Mouse (Mus musculus) c-Kit-positive CD71-positive TER-119-negative erythroid progenitor cells, embryonic 14.5 days (primary cell): Measurements from ENCODE around the gene Cpa2.

Experiments
- DNase-seq: peaks from one replicate; pipeline ENCODE4 v3.0.0-alpha.2; 2013; ENCODE audit warnings: low read depth

The Cpa2 gene

GRCm38 (mm10) chr6:30576477-30577203, 35.3 kb downstream of the Cpa2 start:
- no peak for DNase-seq

- no peak for DNase-seq
These were observed 38.8 kb downstream of the Cpa2 start for GRCm38 (mm10) chr6:30579961-30580840.

- DNase-seq, result no peak
These were observed 39.4 kb downstream of the Cpa2 start for GRCm38 (mm10) chr6:30580841-30581176.

- DNase-seq, result no peak
These were observed 45.6 kb downstream of the Cpa2 start for GRCm38 (mm10) chr6:30586886-30587442.

GRCm38 (mm10) chr6:30589819-30590218, 48.4 kb downstream of the Cpa2 start:
- DNase-seq, result no peak

GRCm38 (mm10) chr6:30591851-30592404, 50.5 kb downstream of the Cpa2 start:
- DNase-seq, result no peak

GRCm38 (mm10) chr6:30592417-30592974, 51.1 kb downstream of the Cpa2 start:
- no peak for DNase-seq

GRCm38 (mm10) chr6:30594364-30594763, 53.0 kb downstream of the Cpa2 start:
- no peak for DNase-seq

GRCm38 (mm10) chr6:30596230-30596898, 55.0 kb downstream of the Cpa2 start:
- no peak for DNase-seq

- DNase-seq, result no peak
These were observed 58.7 kb downstream of the Cpa2 start for GRCm38 (mm10) chr6:30600033-30600432.

GRCm38 (mm10) chr6:30600995-30601394, 59.6 kb downstream of the Cpa2 start:
- no peak for DNase-seq

- no peak for DNase-seq
These were observed 63.0 kb downstream of the Cpa2 start for GRCm38 (mm10) chr6:30604342-30604867.

- no peak for DNase-seq
These were observed 63.7 kb downstream of the Cpa2 start for GRCm38 (mm10) chr6:30605111-30605510.

GRCm38 (mm10) chr6:30605672-30606071, 64.3 kb downstream of the Cpa2 start:
- DNase-seq, result no peak

- no peak for DNase-seq
These were observed 69.3 kb downstream of the Cpa2 start, which contains the start of gene Cpa5 for GRCm38 (mm10) chr6:30610710-30611109. Gene Cpa5, plus strand, starts transcription at chr6:30611010.

- no peak for DNase-seq
These were observed 69.8 kb downstream of the Cpa2 start for GRCm38 (mm10) chr6:30611212-30611611.
